Mouse (Mus musculus): ENCODE data around the gene Actn3.

Actn3 gene

DNA sequence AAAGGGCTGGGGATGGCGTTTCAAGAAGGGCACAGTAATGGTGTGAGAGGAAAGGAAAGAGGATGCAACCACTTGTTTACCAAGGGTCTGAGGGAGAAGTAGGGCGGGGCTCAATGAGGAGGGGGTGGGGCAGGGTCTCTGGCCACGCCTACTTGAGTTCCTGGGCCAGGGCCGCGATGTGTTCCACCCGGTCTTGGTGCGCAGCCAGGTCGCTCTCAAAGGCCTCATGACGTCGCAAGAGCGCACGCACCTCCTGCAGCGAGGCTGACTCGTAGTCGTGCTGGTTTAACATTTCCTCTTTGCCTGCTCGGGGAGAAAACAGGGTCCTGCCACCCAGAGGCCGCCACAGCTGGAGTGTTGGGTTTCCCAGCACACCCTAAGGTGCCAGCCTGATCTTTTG lies 12.6 kb downstream of the Actn3 start:
- in situ Hi-C loops (cut with MboI, MseI), result no loop called here

- in situ Hi-C loops (cut with MboI, MseI), result no loop called here
These were observed 14.7 kb downstream of the Actn3 start for GRCm38 (mm10) chr19:4863048-4863447.

GRCm38 (mm10) chr19:4859081-4859480 lies 18.6 kb downstream of the Actn3 start:
- in situ Hi-C loops (cut with MboI, MseI), result no loop called here

- in situ Hi-C loops (cut with MboI, MseI), result no loop called here
These were observed 21.8 kb downstream of the Actn3 start for GRCm38 (mm10) chr19:4855951-4856350.

- in situ Hi-C loops (cut with MboI, MseI), result no loop called here
These were observed 22.3 kb downstream of the Actn3 start for GRCm38 (mm10) chr19:4855470-4855820.

DNA sequence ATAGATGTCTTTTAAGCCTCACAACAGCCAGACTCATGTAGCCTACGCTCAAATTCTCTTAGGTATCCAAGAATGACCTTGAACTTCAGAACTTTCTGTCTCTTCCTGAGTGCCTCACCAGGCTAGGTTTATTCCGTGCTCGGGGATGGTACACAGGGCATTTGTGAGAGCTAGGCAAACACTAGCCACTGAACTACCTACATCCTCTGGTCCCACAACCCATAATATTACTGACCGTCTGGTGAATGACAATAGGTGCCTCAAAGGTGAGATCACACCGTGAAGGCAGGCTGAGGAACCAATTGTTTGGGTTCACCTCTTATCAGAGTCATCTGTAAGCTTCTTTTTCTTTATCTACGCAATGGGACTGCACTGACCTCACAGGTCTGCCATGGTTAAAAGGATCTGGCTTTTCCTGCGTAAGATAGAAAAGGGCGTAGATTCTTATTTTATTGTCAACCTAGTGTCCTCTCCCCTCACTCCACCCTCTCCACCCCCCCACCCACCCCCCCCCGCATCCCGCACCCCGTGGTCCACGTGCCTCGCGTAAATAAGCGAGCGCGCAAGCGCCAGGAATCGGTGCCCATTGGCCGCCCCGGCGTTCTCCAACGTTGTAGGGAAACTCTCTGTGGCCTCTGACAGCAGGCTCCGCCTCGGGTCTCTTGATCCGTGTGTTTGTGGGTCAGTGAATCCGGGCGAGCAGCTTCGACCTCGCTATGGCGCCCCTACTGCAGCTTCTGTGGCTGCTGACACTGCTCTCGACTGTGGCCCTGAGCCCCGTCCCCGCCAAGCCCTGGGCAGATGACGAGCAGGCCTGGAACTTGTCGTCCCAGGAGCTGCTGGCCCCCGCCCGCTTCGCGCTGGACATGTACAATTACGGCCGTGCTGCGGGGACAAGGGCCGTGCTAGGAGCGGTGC lies 22.9 kb downstream of the Actn3 start, which contains the start of gene Ctsf:
TSS of gene Ctsf (plus strand) at position 579 of the 918 bp plus-strand sequence.
- in situ Hi-C loops (cut with MboI, MseI), result no loop called here

DNA sequence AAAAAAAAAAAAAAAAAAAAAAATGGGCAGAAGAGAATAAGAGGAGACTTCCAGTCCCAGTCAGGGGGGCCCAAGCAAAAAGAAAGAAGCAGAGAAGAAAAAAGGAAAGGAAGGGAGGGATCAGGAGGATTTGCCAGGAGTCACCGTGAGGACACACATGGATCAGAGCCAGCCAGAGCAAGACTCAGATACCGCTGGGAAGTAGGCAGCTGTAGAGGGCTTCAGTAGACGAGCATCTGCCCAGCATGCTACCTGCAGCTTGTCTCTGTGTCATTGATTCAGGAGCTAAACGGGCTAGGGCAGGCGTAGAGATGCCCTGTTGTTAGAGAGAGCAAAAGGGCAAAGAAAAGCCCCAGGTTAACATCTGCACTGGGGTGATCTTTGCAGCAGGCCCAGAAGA lies 27.4 kb downstream of the Actn3 start:
- in situ Hi-C loops (cut with MboI, MseI), result no loop called here

DNA sequence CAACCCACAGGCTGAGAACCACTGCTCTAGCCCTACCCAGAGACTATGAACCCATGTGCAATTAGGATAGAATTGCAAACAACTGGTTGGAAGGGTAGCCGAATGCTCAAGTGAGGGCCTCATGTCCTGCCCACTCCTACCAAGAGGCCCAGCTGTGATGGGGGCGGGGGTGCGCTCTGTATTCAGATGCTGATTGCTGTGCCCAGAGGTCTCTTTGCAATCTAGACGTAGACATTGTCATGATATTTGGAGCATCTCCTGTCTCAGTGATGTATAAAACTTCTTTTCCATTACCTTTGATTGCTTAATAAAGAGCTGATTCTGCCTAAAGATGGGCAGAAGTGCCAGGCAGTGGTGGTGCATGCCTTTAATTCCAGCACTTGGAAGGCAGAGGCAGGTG lies 27.9 kb downstream of the Actn3 start:
- in situ Hi-C loops (cut with MboI, MseI), result loop anchor here in 1 of 2 experiments (10.0 kb wide), 1 partner anchor 225 kb away; the partner anchor contains the start of gene Rce1

- in situ Hi-C loops (cut with MboI, MseI), result loop anchor here in 1 of 2 experiments (10.0 kb wide), 1 partner anchor 223 kb away; the partner anchor contains the start of gene Rce1
These were observed 30.2 kb downstream of the Actn3 start for GRCm38 (mm10) chr19:4847490-4847889.

DNA sequence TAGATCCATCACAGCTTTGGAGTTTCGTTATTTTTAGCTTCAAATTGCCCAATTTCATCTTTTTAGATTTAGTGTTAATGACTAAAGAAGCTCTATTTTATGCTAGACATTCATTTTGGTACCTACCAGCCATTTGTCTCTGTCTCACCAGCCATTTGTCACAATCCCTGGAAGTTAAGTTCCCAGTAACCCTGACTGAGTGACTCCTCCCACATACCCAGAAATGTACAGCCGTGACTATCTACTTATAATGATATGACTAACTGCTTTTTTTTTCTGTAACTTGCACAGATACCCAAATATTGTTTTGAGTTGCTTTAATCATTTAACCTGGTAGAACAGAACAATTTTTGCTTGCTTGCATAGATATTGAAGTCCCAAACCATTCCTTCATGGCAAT lies 31.9 kb downstream of the Actn3 start:
- in situ Hi-C loops (cut with MboI, MseI), result loop anchor here in 1 of 2 experiments (10.0 kb wide), 1 partner anchor 221 kb away; the partner anchor contains the start of gene Rce1

- in situ Hi-C loops (cut with MboI, MseI), result loop anchor here in 1 of 2 experiments (10.0 kb wide), 1 partner anchor 218 kb away; the partner anchor contains the start of gene Rce1
These were observed 35.1 kb downstream of the Actn3 start for GRCm38 (mm10) chr19:4842611-4843010.

DNA sequence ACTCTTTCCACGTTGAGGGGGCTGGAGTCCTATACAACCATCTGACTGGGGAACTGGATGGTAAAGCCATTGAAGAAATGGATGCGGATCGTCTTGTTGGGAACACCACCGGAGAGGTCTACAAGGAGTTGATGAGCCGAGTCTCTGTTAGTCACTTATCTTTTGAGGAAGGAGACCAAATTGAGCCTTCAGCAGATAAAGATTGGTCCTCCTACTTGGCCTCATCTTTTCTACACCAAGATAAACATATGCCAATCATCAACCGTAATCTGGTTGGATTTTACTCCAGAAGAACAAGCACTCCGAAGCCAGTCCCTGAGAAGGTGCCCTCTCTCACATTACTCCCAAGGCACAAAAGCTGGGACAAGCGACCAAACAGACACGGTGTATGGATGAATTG lies 36.9 kb downstream of the Actn3 start:
- in situ Hi-C loops (cut with MboI, MseI), result loop anchor here in 1 of 2 experiments (10.0 kb wide), 1 partner anchor 216 kb away; the partner anchor contains the start of gene Rce1

- in situ Hi-C loops (cut with MboI, MseI), result no loop called here
These were observed 38.6 kb downstream of the Actn3 start, which contains the start of the genes Ccs and Ccdc87 for GRCm38 (mm10) chr19:4839149-4839548. Ccs (minus strand) TSS chr19:4839332. Ccdc87 (plus strand) TSS chr19:4839366.

- in situ Hi-C loops (cut with MboI, MseI), result no loop called here
These were observed 39.1 kb downstream of the Actn3 start for GRCm38 (mm10) chr19:4838526-4839140.

DNA sequence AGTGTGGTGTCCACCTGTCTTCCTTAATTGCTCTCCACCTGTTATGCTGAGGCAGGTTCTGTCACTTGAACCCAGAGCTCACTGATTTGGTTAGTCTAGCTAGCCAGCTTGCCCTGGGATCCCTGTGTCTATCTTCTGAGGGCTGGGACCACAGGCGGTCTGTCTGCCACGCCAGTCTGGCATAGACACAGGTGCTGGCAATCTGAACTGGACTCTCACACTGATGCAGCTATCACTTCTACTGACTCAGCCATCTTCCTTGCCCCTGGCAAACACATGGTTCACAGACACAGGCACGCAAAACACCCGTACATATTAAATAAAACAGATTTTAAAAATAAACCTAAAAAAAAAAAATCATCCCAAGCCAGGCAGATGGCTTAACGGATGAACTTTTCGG lies 40.7 kb downstream of the Actn3 start:
- in situ Hi-C loops (cut with MboI, MseI), result no loop called here

- in situ Hi-C loops (cut with MboI, MseI), result no loop called here
These were observed 41.6 kb downstream of the Actn3 start for GRCm38 (mm10) chr19:4836096-4836495.

DNA sequence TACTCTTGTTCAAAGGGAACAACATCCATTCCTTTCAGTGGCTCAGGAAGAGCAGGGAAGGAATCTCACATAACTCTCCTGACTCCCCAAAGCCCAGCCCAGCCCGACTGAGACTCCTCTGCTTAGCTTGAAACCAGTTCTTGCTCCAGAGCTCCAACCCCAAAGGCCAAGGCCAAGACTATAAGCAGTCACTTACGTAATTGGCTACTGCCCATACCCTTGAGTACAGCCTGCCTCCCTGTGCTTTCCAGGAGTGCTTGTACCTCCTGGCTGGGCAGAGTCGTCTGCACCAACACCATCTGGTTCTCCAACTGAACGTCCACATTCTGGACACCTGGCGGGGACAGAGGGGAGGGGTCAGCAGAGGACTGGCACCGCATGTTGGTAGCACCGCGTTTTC lies 43.7 kb downstream of the Actn3 start:
- in situ Hi-C loops (cut with MboI, MseI), result no loop called here

GRCm38 (mm10) chr19:4829156-4829555 lies 48.6 kb downstream of the Actn3 start:
- in situ Hi-C loops (cut with MboI, MseI), result no loop called here

- in situ Hi-C loops (cut with MboI, MseI), result no loop called here
These were observed 49.1 kb downstream of the Actn3 start for GRCm38 (mm10) chr19:4828444-4829114.

- in situ Hi-C loops (cut with MboI, MseI), result no loop called here
These were observed 56.9 kb downstream of the Actn3 start for GRCm38 (mm10) chr19:4820678-4821303.

DNA sequence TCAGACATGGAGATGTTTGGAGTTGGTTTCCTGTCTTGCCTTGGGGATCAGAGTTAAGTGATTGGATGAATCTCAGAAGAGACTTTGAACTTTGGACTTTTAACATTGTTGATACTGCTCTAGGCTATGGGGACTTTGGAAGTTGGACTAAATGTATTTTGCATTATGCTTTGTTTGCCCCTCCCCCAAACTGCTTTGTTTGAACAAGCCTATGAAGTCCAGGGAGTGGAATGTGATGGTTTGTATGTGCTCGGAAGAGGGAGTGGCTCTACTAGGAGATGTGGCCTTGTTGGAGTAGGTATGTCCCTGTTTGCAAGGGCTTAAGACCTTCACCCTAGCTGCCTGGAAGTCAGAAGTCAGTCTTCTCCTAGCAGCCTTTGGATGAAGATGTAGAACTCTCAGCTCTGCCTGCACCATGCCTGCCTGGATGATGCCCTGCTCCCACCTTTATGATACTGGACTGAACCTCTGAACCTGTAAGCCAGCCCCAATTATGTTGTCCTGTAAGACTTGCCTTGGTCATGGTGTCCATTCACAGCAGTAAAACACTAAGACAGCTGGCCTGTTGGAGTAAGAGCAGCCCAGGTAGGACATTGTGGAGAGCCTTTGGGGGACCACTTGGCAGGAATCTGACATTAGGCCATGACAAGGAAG lies 60.4 kb downstream of the Actn3 start:
- in situ Hi-C loops (cut with MboI, MseI), result no loop called here

All from T-helper 17 cell (primary cell).